In the genomic region with DNA sequence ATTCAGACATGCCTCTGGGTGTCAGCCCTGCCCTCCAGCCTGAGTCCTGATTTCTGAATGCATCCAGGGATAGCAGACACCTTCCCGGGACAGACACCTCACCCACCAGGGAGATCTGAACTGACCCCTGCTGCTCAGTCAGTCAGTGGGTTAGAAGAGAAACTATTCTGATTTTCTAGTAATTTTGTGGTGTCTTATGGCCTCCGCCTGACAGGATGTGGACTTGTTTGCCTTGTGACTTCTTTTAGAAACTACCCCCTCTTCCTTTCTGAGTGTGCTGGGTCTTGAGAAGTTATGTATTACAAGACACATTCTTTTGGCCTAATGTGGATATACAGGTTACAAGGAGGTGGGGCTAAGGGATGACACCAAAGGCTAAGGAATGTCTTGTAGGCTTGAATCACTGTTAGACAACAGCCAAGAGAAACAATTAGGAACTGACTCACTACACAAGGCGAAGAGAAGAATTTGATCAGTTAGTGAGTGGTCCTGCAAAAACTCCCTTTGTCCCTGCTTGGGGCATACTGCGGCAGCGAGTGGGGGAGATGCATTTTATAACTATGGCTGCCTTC, we compare ENCODE assay signal across 11 mouse cellular contexts. TPM values are rescaled to one million over a fixed set of nuclear protein-coding genes. Genes with fewer than 3 reads are reported as not detected.
DNase-seq lines count a peak whose midpoint lies in the region; ATAC-seq lines count a peak whose summit lies in the region.
"Had no signal": no experiment of that assay in that cellular context is flagged by ENCODE, and none has a peak within 500 bp of the region (broad histone marks: within the 10 kb centered on the region; RNA-seq: fewer than 3 reads in every experiment).

No protein-coding gene starts in this region.

- peaks cover 90% of the 10 kb centered on the region for H3K36me3 ChIP-seq in forebrain, embryonic 10.5 days (replicated peaks)
- H3K36me3 ChIP-seq in limb, embryonic 10.5 days: peaks cover 84% of the 10 kb centered on the region
- H3K36me3 ChIP-seq in intestine, embryonic 16.5 days (ENCODE audit: control insufficient read depth, insufficient read depth, low read length): peaks cover 16% of the 10 kb centered on the region; the same call in 1 of the 2 replicates

- H3K9ac ChIP-seq in intestine, embryonic 16.5 days (ENCODE audit: low read depth, low read length): no peak overlapping the region
- H3K9ac ChIP-seq: embryonic facial prominence, embryonic 12.5 days; liver, embryonic 15.5 days had no signal

- H3K9me3 ChIP-seq in forebrain, embryonic 10.5 days: no peaks in the 10 kb centered on the region
- H3K9me3 ChIP-seq in limb, embryonic 10.5 days (replicated peaks): no peaks in the 10 kb centered on the region
- no peaks in the 10 kb centered on the region for H3K9me3 ChIP-seq in intestine, embryonic 16.5 days (ENCODE audit: control insufficient read depth, low read length)
- H3K9me3 ChIP-seq: embryonic facial prominence, embryonic 12.5 days; liver, embryonic 15.5 days had no signal

- no peak overlapping the region for H3K4me2 ChIP-seq in intestine, embryonic 16.5 days (ENCODE audit: low read depth, low read length)
- H3K4me2 ChIP-seq: embryonic facial prominence, embryonic 12.5 days; liver, embryonic 15.5 days had no signal

- no peak for ATAC-seq in intestine, embryonic 16.5 days

- WGBS in forebrain, embryonic 10.5 days: 67% methylated on average over 5 of the region's 5 CpGs
- 75% methylated on average over 5 of the region's 5 CpGs for WGBS in limb, embryonic 10.5 days
- 77% methylated on average over 5 of the region's 5 CpGs for WGBS in intestine, embryonic 16.5 days

- H3K4me1 ChIP-seq in forebrain, embryonic 10.5 days: peaks cover 100% of the 10 kb centered on the region
- peaks cover 53% of the 10 kb centered on the region for H3K4me1 ChIP-seq in limb, embryonic 10.5 days
- peaks cover 22% of the 10 kb centered on the region for H3K4me1 ChIP-seq in intestine, embryonic 16.5 days (ENCODE audit: control insufficient read depth, insufficient read depth, low read length)

- H3K27ac ChIP-seq in forebrain, embryonic 10.5 days: peak overlapping the region; percentile 87
- H3K27ac ChIP-seq in limb, embryonic 10.5 days: 0 out of 2 replicates have a peak overlapping the region, but pooled peaks have one; percentile 23
- H3K27ac ChIP-seq in intestine, embryonic 16.5 days (ENCODE audit: low read length): no peak overlapping the region
- H3K27ac ChIP-seq: embryonic facial prominence, embryonic 12.5 days; liver, embryonic 15.5 days had no signal

- DNase-seq in heart, adult 11 months: peak; percentile 87
- no peak for DNase-seq in heart, postnatal 14 days
- peak; percentile 95 for DNase-seq in 3T3-L1 (ENCODE audit: low read depth, low spot score)
- no peak for DNase-seq in forebrain, embryonic 10.5 days (ENCODE audit: extremely low spot score, low spot score)
- DNase-seq in limb, embryonic 10.5 days (ENCODE audit: low spot score): no peak
- DNase-seq in left cerebral cortex, postnatal 36 days (ENCODE audit: low spot score in 2 of 2): no peak
- no peak for DNase-seq in kidney, postnatal 14 days
- DNase-seq: kidney, adult 9 months had no signal

- intact Hi-C loops in heart, postnatal 14 days (cut with DNase I): no loop called here
- intact Hi-C loops in left cerebral cortex, postnatal 36 days (cut with DNase I): loop anchor here (5.0 kb wide), 1 partner anchor 143 kb away; no protein-coding TSS in a partner anchor

- H3K27me3 ChIP-seq in forebrain, embryonic 10.5 days (ENCODE audit: poor library complexity, severe bottlenecking): no peaks in the 10 kb centered on the region
- H3K27me3 ChIP-seq in limb, embryonic 10.5 days (ENCODE audit: low read depth, poor library complexity, severe bottlenecking): no peaks in the 10 kb centered on the region
- no peaks in the 10 kb centered on the region for H3K27me3 ChIP-seq in intestine, embryonic 16.5 days (replicated peaks; ENCODE audit: control insufficient read depth, insufficient read depth, low read length)
- H3K27me3 ChIP-seq: liver, embryonic 15.5 days had no signal

- peak overlapping the region; percentile 26; the same call in 1 of the 2 replicates for H3K4me3 ChIP-seq in forebrain, embryonic 10.5 days
- H3K4me3 ChIP-seq in limb, embryonic 10.5 days: no peak overlapping the region
- no peak overlapping the region for H3K4me3 ChIP-seq in intestine, embryonic 16.5 days (ENCODE audit: low read length)
- H3K4me3 ChIP-seq: embryonic facial prominence, embryonic 12.5 days; liver, embryonic 15.5 days had no signal

RNA-seq across cellular contexts. Expression of a gene that starts 8.7 kb away (rescaled TPM):
- 10 to 100 TPM; 11.2 to 11.3 TPM for total RNA-seq in heart, postnatal 14 days (2021)
- polyA plus RNA-seq in forebrain, embryonic 10.5 days (2016; fragmentation: Nextera tagmentation; extraction: Ambion mirVana): 7.8 and 10.0 TPM in 2 replicates
- polyA plus RNA-seq in limb, embryonic 10.5 days (2016; fragmentation: Nextera tagmentation; extraction: Ambion mirVana): 2.5 and 4.3 TPM in 2 replicates
- total RNA-seq in left cerebral cortex, postnatal 36 days (2021): 100 to 1,000 TPM; 570 to 627 TPM
- 5.8 and 6.1 TPM in 2 replicates for polyA plus RNA-seq in intestine, embryonic 16.5 days (2015; fragmentation: Nextera tagmentation; extraction: Ambion mirVana)

RNA-seq across cellular contexts. Expression of a gene that starts 51.4 kb away (rescaled TPM):
- total RNA-seq in heart, postnatal 14 days (2021): 10 to 100 TPM; 22.9 to 24.4 TPM
- 18.4 and 20.5 TPM in 2 replicates for polyA plus RNA-seq in forebrain, embryonic 10.5 days (2016; fragmentation: Nextera tagmentation; extraction: Ambion mirVana)
- polyA plus RNA-seq in limb, embryonic 10.5 days (2016; fragmentation: Nextera tagmentation; extraction: Ambion mirVana): 15.2 and 18.2 TPM in 2 replicates
- 100 to 1,000 TPM; 111 to 119 TPM for total RNA-seq in left cerebral cortex, postnatal 36 days (2021)
- 142 and 184 TPM in 2 replicates for polyA plus RNA-seq in intestine, embryonic 16.5 days (2015; fragmentation: Nextera tagmentation; extraction: Ambion mirVana)

Comparison
In these comparisons a context has a peak if more than half of its experiments do, and no peak if none do; other contexts are left out.
1. DNase-seq: peak in heart, adult 11 months (single experiment) and 3T3-L1 (single experiment); none in heart, postnatal 14 days (0 of 2), forebrain, embryonic 10.5 days (single experiment), limb, embryonic 10.5 days (single experiment), left cerebral cortex, postnatal 36 days (0 of 2) and kidney, postnatal 14 days (single experiment).